Mouse (Mus musculus): ENCODE measurements at regions not wholly inside any gene's neighbourhood (a gene's known extent, or its start where the extent isn't known, plus 50 kb on each side); places are given as distances from the start of the nearest gene placed in this dataset.

- no peak for ATAC-seq (ENCODE audit: poor library complexity, severe bottlenecking)
These were observed 314.9 kb downstream of the Mllt3 start for GRCm38 (mm10) chr4:87718166-87718805.

GRCm38 (mm10) chr4:87715212-87715933 lies 317.8 kb downstream of the Mllt3 start:
- no peak for ATAC-seq (ENCODE audit: poor library complexity, severe bottlenecking)

DNA sequence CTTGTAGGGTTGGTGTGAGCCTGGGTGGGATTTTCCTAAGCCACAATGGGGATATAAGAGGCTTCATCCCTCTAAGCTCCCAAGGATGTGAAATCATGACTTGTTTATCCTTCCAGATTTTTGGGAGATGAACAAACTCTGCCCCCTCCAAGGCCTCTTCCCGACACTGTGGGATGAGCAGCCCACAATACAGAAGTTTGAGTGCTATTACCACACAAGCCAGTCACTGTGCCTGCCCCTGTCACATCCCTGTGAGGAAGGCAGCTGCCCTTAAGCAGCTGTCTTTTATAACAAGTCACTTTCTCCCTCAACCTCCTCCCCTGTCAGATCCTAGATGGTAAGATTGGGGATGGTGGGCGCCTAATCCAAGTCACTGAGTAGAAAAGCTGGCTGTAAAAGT lies 320.5 kb downstream of the Mllt3 start:
- no peak for ATAC-seq (ENCODE audit: poor library complexity, severe bottlenecking)

DNA sequence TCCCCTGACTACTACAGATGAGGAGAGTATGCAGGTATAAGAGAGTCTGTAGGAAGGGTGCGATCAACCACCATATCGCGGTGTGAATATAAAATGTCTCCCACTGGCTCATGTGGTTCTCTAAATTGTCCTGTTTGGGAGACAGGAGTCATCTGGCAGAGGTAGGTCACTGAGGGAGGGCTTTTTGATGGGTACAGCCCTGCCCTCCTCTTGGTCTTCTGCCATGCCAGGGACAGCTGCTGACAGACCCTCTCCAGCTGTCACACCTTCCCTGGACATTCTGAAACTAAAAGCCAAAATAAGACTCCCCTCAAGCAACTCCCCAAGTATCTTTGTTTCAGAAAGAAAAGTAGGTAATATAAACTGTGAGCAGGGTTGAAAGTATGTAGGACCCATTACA lies 320.9 kb downstream of the Mllt3 start:
- ATAC-seq (ENCODE audit: poor library complexity, severe bottlenecking) = no peak

GRCm38 (mm10) chr4:87711185-87711827 lies 321.9 kb downstream of the Mllt3 start:
- ATAC-seq (ENCODE audit: poor library complexity, severe bottlenecking) = peak; percentile 63

DNA sequence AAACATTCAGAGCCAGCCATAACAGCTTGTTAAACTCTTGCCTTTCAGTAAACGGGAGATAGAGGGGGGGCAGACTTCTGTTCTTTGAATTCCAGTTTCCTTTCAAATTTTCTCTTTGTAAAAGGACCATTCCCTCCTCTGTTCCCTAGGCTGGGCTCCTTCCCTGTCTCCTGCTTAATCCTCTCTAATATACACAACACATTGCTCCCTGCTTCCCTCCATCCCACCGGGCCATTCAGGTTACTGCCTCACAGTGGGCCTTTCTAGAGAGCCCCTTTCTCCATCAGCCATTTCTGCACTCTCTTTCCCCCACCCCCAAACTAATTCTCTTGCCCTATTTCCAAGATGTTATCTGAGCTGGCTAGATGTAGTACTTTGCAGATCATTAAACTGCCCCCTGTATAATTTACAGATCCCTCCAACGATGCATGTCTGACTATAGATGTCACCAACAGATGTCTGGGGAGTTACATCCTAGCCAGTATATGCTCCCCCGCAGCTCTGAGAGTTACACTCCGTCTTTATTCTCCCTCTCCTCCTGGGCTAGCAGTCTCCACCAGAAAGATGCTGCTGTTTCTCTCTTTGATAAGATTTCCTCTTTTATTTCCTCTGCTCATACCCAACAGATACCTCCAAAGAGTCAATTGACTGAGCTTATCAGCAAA lies 324.1 kb downstream of the Mllt3 start:
- no peak for ATAC-seq (ENCODE audit: poor library complexity, severe bottlenecking)

DNA sequence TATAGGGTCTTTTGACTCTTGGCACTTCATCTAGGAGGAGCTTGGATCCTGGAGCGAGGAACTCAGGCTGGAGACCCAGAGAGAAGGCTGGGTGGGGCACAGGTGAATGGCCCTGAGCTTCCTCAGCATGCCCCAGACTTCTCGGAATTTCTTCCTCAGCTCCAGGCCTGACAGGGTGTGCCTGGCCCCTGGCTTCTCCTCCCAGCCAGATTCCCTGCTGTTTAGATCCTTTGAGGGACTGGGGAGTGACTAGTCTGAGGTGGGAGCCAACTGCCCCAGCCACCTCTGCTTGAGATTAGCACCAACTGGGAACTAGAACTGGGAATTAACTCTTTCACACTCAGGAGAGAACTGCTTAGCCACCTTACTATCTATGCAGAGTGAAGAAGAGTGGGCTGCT lies 325.8 kb downstream of the Mllt3 start:
- no peak for ATAC-seq (ENCODE audit: poor library complexity, severe bottlenecking)

DNA sequence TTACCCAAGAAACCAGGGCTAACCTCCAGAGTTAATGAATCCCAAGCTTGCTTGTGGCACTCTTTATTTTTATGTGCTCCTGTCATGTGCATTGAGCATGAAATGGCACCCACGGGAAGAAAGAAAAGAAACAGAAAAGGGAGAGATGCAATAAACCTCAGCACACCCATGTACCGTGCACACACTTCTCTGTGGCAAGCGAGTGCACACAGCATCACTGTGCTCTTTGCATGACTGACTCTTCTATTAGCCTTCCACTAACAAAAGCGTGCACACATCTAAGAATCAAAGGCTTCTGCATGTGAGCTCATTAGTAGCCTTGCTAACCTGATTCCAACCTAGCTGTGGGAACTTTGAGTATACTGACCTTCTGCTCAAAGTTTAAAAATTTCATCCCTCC lies 330.3 kb downstream of the Mllt3 start:
- ATAC-seq (ENCODE audit: poor library complexity, severe bottlenecking) = no peak

DNA sequence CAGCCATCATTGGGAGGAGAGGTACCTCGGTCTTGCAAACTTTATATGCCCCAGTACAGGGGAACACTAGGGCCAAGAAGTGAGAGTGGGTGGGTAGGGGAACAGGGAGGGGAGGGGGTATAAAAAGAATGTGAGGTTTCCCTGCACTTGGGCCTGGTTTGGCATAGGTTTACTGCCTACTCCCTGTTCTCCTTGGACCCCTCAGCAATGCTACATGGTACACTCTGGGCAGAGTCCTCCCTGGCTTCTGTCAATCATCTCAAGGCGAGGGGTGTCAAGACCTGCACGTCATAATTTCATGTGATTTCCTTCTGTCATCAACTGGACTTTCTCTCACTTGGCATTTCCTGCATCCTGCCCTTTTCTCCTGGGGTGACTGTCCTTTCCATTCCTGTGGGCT lies 330.9 kb downstream of the Mllt3 start:
- no peak for ATAC-seq (ENCODE audit: poor library complexity, severe bottlenecking)

DNA sequence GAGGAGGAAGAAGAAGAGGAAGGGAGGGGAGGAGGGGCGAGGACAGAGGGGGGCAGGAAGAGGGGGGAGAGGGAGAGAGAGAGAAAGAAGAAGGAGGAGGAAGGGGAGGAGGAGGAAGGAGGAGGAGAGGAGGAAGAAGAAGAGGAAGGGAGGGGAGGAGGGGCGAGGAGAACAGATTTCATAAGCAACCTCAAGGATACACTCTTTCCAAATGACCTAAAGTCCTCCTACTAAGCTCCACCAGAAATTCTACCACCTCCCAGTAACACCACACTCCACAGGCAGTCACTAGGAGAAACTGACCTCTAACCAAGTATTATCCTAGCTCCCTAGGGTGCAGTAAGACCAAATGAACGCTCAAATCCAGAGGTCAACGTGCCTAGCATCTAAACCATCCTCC lies 332.1 kb downstream of the Mllt3 start:
- ATAC-seq (ENCODE audit: poor library complexity, severe bottlenecking) = peak; percentile 38; the same call in 1 of the 2 replicates

DNA sequence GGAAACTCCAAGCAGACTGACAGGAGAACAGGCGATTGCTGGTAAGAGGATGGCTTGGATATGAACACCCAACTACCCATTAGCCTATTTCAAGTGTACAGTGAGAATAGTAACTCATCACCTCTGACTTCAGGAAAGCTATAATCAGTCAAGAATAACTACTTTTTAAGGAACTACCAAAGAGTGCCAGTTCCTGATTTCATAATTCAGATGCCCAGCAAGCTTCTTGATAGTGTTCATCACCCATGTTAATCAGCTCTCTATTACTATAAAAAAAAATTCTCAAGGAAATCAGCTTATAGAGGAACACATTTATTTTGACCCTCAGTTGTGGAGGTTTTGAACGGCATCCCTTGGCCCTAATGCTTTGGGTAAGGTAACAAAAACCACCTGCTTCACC lies 332.7 kb downstream of the Mllt3 start:
- ATAC-seq (ENCODE audit: poor library complexity, severe bottlenecking) = peak; percentile 68

GRCm38 (mm10) chr4:87699586-87699985 lies 333.6 kb downstream of the Mllt3 start:
- ATAC-seq (ENCODE audit: poor library complexity, severe bottlenecking) = no peak

GRCm38 (mm10) chr4:87698750-87699149 lies 334.4 kb downstream of the Mllt3 start:
- no peak for ATAC-seq (ENCODE audit: poor library complexity, severe bottlenecking)

DNA sequence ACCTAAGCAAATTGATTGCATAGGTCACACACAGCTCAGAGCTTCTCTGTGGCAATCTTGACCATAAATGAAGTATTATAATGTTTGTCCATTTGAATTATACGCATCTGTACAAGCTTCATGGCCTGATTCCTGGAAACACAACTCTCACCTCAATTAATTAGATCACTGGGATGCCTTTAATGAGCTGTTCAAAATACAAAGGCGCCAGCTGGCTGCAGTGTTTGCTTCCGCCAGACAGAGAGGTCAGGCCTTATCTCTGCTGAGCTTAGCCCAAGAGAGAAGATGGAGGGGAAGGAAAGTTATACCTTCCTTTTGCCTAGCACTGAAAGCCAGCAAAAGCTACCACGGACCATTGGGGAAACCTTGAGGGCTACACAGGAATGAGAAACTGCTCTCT lies 336.2 kb downstream of the Mllt3 start:
- ATAC-seq (ENCODE audit: poor library complexity, severe bottlenecking) = no peak

- no peak for ATAC-seq (ENCODE audit: poor library complexity, severe bottlenecking)
These were observed 337.4 kb downstream of the Mllt3 start for GRCm38 (mm10) chr4:87695811-87696210.

GRCm38 (mm10) chr4:87692741-87693140 lies 340.4 kb downstream of the Mllt3 start:
- ATAC-seq (ENCODE audit: poor library complexity, severe bottlenecking) = no peak

GRCm38 (mm10) chr4:87684952-87685351 lies 348.2 kb downstream of the Mllt3 start:
- no peak for ATAC-seq (ENCODE audit: poor library complexity, severe bottlenecking)

- ATAC-seq (ENCODE audit: poor library complexity, severe bottlenecking) = peak; percentile 95
These were observed 350.4 kb downstream of the Mllt3 start for GRCm38 (mm10) chr4:87682783-87683182.

DNA sequence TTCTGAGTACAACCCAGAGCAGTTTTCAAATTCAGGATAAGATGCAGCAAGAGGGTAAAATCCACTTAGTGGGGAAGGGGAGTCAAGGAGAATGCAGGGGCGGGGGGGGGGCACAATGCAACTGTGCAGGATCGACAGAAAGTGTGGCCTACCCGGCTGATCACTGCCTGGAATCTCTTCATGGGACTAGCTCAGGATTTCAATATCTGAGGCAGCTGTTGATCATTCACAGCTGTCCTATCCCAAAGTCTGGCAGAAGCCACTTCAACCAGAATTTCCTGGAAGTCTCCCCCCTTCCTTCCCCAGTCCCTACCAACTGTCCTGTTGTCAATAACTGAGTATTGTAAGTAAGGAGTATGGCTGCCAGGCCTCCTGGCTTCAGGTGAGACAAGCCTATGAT lies 362.1 kb downstream of the Mllt3 start:
- no peak for ATAC-seq (ENCODE audit: poor library complexity, severe bottlenecking)

GRCm38 (mm10) chr4:87670167-87670566 lies 363.0 kb downstream of the Mllt3 start:
- no peak for ATAC-seq (ENCODE audit: poor library complexity, severe bottlenecking)

- ATAC-seq (ENCODE audit: poor library complexity, severe bottlenecking) = peak; percentile 72
These were observed 363.7 kb downstream of the Mllt3 start for GRCm38 (mm10) chr4:87669480-87669879.

GRCm38 (mm10) chr4:87668314-87668713 lies 364.9 kb downstream of the Mllt3 start:
- no peak; the same call in 1 of the 2 replicates for ATAC-seq (ENCODE audit: poor library complexity, severe bottlenecking)
